Mouse (Mus musculus): Measurements from ENCODE around the gene Pak1.

Pak1 gene

DNA sequence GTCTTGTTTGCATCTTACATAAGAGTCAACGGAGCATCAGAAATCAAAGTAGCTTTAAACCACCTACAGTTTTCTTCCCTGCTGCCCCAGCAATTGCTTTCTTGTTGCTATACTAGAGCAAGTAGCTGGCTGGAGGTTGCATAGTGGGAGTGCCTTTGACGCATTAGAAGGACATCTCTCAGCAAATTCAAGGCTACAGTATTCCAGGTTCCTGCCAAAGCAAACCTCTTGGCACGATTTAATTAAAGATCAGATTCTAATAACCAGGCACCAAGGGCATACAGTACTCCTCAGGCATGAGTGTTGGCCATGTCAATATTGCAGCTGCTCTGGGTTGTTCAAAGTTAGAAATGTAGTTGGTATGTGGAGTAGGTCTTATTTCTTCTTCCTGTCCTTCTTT lies 62.0 kb downstream of the Pak1 start:
- peak in 1 of 2 experiments; percentile 11 for DNase-seq

DNA sequence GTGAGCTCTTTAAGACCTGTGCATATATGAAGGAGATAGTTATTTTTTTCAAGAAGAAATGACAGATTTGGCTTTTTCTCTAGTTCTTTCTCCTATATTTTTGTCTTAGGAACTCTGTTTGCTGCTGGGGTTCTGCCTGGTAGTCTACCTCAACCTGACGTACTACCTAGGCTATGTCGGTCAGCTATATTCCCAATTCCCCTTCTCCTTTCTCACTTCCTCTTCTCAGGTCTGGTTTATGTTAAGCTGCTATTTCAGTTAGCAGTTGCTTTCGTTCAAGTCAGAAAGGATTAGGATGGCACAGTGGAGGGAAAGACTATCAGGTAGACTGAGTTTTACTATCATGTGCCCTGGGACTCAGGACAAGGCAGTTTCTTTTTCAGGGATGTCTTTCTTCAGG lies 75.2 kb downstream of the Pak1 start:
- DNase-seq: no peak

DNA sequence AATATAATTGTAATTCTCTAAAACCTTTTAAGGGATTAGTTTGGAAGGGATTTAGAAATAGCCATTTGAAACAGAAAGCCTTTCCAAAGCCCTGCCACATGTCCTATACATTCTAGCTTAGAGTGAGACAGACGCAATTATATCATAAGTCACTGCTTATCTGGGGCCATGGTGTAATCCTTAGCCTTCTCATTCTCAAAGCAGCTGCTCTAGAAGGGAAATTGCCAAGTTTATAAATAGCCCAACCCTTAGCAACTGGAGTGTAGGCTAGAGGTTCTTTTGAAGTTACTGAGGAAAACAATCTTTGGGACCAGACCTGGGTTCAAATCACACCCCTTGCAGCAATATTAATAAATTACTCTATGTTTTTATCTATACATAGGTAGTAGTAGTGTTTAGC lies 76.2 kb downstream of the Pak1 start:
- no peak for DNase-seq

DNA sequence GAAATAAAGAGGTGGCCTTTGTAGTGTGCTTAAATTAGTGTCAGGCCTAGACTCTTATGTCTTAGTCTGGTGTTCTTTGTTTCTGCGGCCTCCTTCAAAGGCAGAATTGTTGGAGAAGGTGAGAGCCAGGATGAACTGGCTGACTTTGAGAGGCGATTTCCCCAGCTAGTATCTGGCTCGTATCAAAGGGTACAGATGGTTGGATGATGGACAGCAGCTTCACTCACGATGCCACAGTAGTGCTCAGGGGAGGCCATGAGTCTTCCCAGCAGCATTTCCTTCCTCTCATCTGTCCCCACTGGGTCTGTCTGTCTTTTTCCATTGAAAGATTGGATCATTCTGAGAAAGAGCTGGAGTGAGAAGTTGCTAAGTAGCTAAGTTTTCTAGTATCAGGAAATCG lies 79.5 kb downstream of the Pak1 start:
- DNase-seq: no peak

- DNase-seq: no peak
Observed at GRCm38 (mm10) chr7:97868766-97869165, 80.4 kb downstream of the Pak1 start.

DNA sequence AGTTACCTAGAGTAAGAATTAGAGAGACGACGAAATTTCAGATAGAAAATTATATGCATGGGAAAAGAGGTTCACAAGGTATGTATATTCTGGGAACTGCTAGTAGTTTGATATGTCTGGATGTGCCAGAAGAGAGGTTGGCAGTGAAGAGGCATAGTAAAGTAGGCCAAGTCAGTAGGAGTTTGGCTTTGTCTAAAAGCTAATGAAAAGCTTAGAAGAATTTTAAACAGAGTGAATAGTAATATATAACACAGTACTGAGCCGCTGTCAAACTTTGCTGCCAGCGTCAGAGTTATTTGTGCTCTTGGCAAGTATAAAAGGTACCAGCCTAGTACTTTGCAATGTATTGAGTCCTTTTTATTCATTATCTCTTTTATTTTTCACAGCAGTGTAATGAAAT lies 84.1 kb downstream of the Pak1 start:
- DNase-seq: no peak

GRCm38 (mm10) chr7:97873317-97873716 lies 85.0 kb downstream of the Pak1 start:
- DNase-seq: no peak

GRCm38 (mm10) chr7:97877846-97878538 lies 89.7 kb downstream of the Pak1 start:
- DNase-seq: no peak

GRCm38 (mm10) chr7:97911646-97912045 lies 123.3 kb downstream of the Pak1 start:
- no peak for DNase-seq

- DNase-seq: peak; percentile 19 to 63
Observed at GRCm38 (mm10) chr7:97914833-97915516, 126.6 kb downstream of the Pak1 start.

DNA sequence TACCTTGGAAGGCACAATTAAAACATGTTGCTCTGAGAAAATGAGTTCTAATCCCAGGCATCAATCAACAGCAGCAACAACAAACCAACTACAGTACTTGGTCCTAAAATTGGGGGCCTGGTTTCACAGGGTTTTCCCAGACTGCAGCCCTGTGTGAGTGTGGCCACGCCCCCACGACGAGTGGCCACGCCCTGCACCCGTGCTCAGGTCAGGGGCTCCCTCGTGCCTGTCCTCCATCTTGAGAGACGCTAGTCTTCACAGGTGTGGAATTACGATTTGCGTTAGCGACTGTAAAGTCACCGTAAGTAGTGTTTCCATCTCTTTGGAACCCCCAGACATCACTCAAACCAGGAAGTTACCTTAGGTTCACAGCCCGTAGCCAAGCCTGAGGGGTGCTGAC lies 131.4 kb downstream of the Pak1 start, which contains the start of gene Gdpd4:
TSS of gene Gdpd4 (plus strand) at position 214 of the 400 bp plus-strand sequence.
- DNase-seq: no peak

DNA sequence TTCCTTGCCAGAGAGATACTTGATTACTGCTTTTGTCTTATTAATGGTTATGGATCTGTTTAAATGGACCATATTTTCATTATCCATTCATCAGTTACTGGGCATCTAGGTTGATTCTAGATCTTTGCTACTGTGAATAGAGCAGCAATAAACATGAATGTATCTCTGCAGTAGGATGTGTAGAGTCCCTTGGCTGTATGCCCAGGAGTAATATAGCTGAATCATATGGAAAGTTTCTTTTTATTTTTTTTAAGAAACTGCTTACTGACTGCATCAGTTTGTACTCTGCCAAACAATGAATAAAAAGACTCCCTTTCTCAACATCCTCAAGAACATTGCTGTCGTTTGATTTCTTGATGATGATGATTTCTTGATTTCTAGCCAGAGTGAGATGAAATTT lies 137.5 kb downstream of the Pak1 start:
- no peak for DNase-seq

- DNase-seq: no peak
Observed at GRCm38 (mm10) chr7:97926978-97927377, 138.6 kb downstream of the Pak1 start.

- DNase-seq: no peak
Observed at GRCm38 (mm10) chr7:97944485-97944884, 156.1 kb downstream of the Pak1 start.
